Mouse (Mus musculus) forebrain, embryonic 13.5 days (tissue): ENCODE measurements around the gene Washc2. TPM values are rescaled to one million over a fixed set of nuclear protein-coding genes. Genes with fewer than 3 reads are reported as not detected.
"Not testable (repeated sequence)": the region's sequence is repeated elsewhere in the genome, so short reads cannot be mapped to it uniquely, and the experiment has no call there.

ENCODE experiments used
- ATAC-seq: fragments of 200-750 bp; cut with Nextera tagmentation; 2 replicates; pipeline ENCODE4 v1.8.0; 2017
- H3K27ac ChIP-seq: fragments of 300-500 bp; sonication (generic); 2 replicates; pipeline ENCODE4 v1.5.1; 2015; ENCODE audit warnings: inconsistent platforms, mild to moderate bottlenecking, moderate library complexity
- H3K27me3 ChIP-seq: fragments of 300-500 bp; sonication (generic); 2 replicates; pipeline ENCODE4 v1.6.1; 2015; ENCODE audit warnings: mild to moderate bottlenecking, inconsistent platforms
- H3K36me3 ChIP-seq: fragments of 300-500 bp; sonication (generic); 2 replicates; pipeline ENCODE4 v1.6.1; 2015; ENCODE audit warnings: mild to moderate bottlenecking, inconsistent platforms; ENCODE audit not compliant: poor library complexity, severe bottlenecking
- H3K4me1 ChIP-seq: fragments of 300-500 bp; sonication (generic); 2 replicates; pipeline ENCODE4 v1.6.1; 2015; ENCODE audit warnings: inconsistent platforms
- H3K4me2 ChIP-seq: fragments of 300-500 bp; sonication (generic); 2 replicates; pipeline ENCODE4 v1.6.1; 2015; ENCODE audit warnings: inconsistent platforms, mild to moderate bottlenecking, moderate library complexity
- H3K4me3 ChIP-seq: fragments of 300-500 bp; sonication (generic); 2 replicates; pipeline ENCODE4 v1.5.1; 2015; ENCODE audit warnings: mild to moderate bottlenecking, inconsistent platforms
- H3K9ac ChIP-seq: fragments of 300-500 bp; sonication (generic); 2 replicates; pipeline ENCODE4 v1.6.1; 2015; ENCODE audit warnings: mild to moderate bottlenecking, inconsistent platforms
- H3K9me3 ChIP-seq: fragments of 300-500 bp; sonication (generic); replicated peaks from 2 replicates; pipeline ENCODE4 v1.6.1; 2016; ENCODE audit warnings: inconsistent platforms
- WGBS: fragments of 180-500 bp; shearing (Covaris S2); methylation state at CpG from one replicate; pipeline ENCODE4 v1.1.7; 2015; 5-methylcytosine and 5-hydroxymethylcytosine counted together
- polyA plus RNA-seq: library from polyadenylated mRNA; unstranded; fragments of >200 nt; fragmentation: Nextera tagmentation; extraction: Ambion mirVana; gene quantifications from 2 replicates; pipeline ENCODE4 v1.2.1, GENCODE M21; 2015

Washc2 gene
- 51.8 and 55.3 TPM in 2 replicates for polyA plus RNA-seq

- under 1% methylated on average over 51 of the region's 51 CpGs for WGBS
- H3K9ac ChIP-seq = peak within 1 kb of the TSS; percentile 79
- no peaks in the 10 kb centered on the region for H3K27me3 ChIP-seq
- H3K4me3 ChIP-seq = peak within 1 kb of the TSS; percentile 64
- no peaks in the 10 kb centered on the region for H3K9me3 ChIP-seq
- H3K4me2 ChIP-seq = peak within 1 kb of the TSS; percentile 82
- 0 out of 2 replicates have a peak within 1 kb of the TSS, but pooled peaks have one; percentile 59 for H3K27ac ChIP-seq
- H3K36me3 ChIP-seq = peaks cover 25% of the 10 kb centered on the region
- peak; percentile 98 for ATAC-seq
- peaks cover 14% of the 10 kb centered on the region for H3K4me1 ChIP-seq
Observed at GRCm38 (mm10) chr6:116207729-116208534, at the start of gene Washc2. TSS of gene Washc2 (plus strand) at chr6:116208038.

GRCm38 (mm10) chr6:116166383-116166782 lies 41.5 kb upstream of the Washc2 start:
- Histone ChIP-seq H3K27me3 (no peaks in the 10 kb centered on the region), H3K4me1 (no peaks in the 10 kb centered on the region), H3K9me3 (no peaks in the 10 kb centered on the region), H3K4me3 (no peak overlapping the region), H3K4me2 (no peak overlapping the region), H3K9ac (no peak overlapping the region), H3K27ac (no peak overlapping the region), H3K36me3 (peaks cover 7% of the 10 kb centered on the region)
- ATAC-seq = no peak
- WGBS = 94% methylated on average over 1 of the region's 1 CpGs

- not testable (repeated sequence) for H3K27me3 ChIP-seq, H3K4me2 ChIP-seq, H3K9me3 ChIP-seq, H3K27ac ChIP-seq, H3K9ac ChIP-seq, H3K4me1 ChIP-seq, H3K4me3 ChIP-seq
- H3K36me3 ChIP-seq = peaks cover 14% of the 10 kb centered on the region
- WGBS = 75% methylated on average over 37 of the region's 37 CpGs
- 0 out of 2 replicates have a peak, but pooled peaks have one; percentile 19 for ATAC-seq
Observed at GRCm38 (mm10) chr6:116173511-116174099, 34.2 kb upstream of the Washc2 start.

GRCm38 (mm10) chr6:116178376-116178775 lies 29.5 kb upstream of the Washc2 start:
- Histone ChIP-seq H3K4me1 (0 out of 2 replicates have a peak, but pooled peaks cover 5% of the 10 kb centered on the region), H3K9ac (no peak overlapping the region), H3K4me3 (no peak overlapping the region), H3K27ac (no peak overlapping the region), H3K4me2 (no peak overlapping the region), H3K9me3 (no peaks in the 10 kb centered on the region), H3K27me3 (no peaks in the 10 kb centered on the region), H3K36me3 (peaks cover 22% of the 10 kb centered on the region)
- ATAC-seq = no peak
- 95% methylated on average over 2 of the region's 2 CpGs for WGBS

- H3K27ac ChIP-seq = no peak overlapping the region
- H3K4me3 ChIP-seq = no peak overlapping the region
- peaks cover 16% of the 10 kb centered on the region for H3K36me3 ChIP-seq
- ATAC-seq = no peak
- H3K9ac ChIP-seq = no peak overlapping the region
- H3K4me1 ChIP-seq = 0 out of 2 replicates have a peak, but pooled peaks cover 5% of the 10 kb centered on the region
- WGBS = 77% methylated on average over 3 of the region's 3 CpGs
- no peaks in the 10 kb centered on the region for H3K9me3 ChIP-seq
- no peaks in the 10 kb centered on the region for H3K27me3 ChIP-seq
- no peak overlapping the region for H3K4me2 ChIP-seq
Observed at GRCm38 (mm10) chr6:116180731-116181130, 27.1 kb upstream of the Washc2 start.

GRCm38 (mm10) chr6:116183509-116183908 lies 24.3 kb upstream of the Washc2 start:
- ATAC-seq = no peak
- Histone ChIP-seq H3K4me3 (no peak overlapping the region), H3K9ac (no peak overlapping the region), H3K4me1 (peaks cover 5% of the 10 kb centered on the region; the same call in 1 of the 2 replicates), H3K9me3 (no peaks in the 10 kb centered on the region), H3K36me3 (peaks cover 11% of the 10 kb centered on the region), H3K4me2 (no peak overlapping the region), H3K27me3 (no peaks in the 10 kb centered on the region), H3K27ac (no peak overlapping the region)
- WGBS = 84% methylated on average over 5 of the region's 5 CpGs

- Histone ChIP-seq H3K9me3 (no peaks in the 10 kb centered on the region), H3K27me3 (no peaks in the 10 kb centered on the region), H3K4me3 (no peak overlapping the region), H3K9ac (no peak overlapping the region), H3K4me1 (peaks cover 21% of the 10 kb centered on the region), H3K4me2 (no peak overlapping the region), H3K27ac (no peak overlapping the region), H3K36me3 (no peaks in the 10 kb centered on the region)
- no peak for ATAC-seq
- 46% methylated on average over 2 of the region's 2 CpGs for WGBS
Observed at GRCm38 (mm10) chr6:116186485-116186884, 21.4 kb upstream of the Washc2 start.

GRCm38 (mm10) chr6:116189417-116189816 lies 18.4 kb upstream of the Washc2 start:
- Histone ChIP-seq H3K9ac (no peak overlapping the region), H3K27me3 (no peaks in the 10 kb centered on the region), H3K27ac (no peak overlapping the region), H3K4me3 (no peak overlapping the region), H3K4me1 (peaks cover 33% of the 10 kb centered on the region), H3K36me3 (no peaks in the 10 kb centered on the region), H3K9me3 (no peaks in the 10 kb centered on the region), H3K4me2 (no peak overlapping the region)
- no peak for ATAC-seq
- WGBS = 95% methylated on average over 1 of the region's 1 CpGs

- ATAC-seq = peak; percentile 91
- H3K27ac ChIP-seq = peak overlapping the region; percentile 78
- WGBS = under 1% methylated on average over 38 of the region's 51 CpGs
- no peaks in the 10 kb centered on the region for H3K27me3 ChIP-seq
- H3K4me3 ChIP-seq = peak overlapping the region; percentile 76
- H3K4me2 ChIP-seq = peak overlapping the region; percentile 90
- peak overlapping the region; percentile 94 for H3K9ac ChIP-seq
- H3K36me3 ChIP-seq = no peaks in the 10 kb centered on the region
- peaks cover 33% of the 10 kb centered on the region for H3K4me1 ChIP-seq
- no peaks in the 10 kb centered on the region for H3K9me3 ChIP-seq
Observed at GRCm38 (mm10) chr6:116192809-116193311, 15.0 kb upstream of the Washc2 start.

GRCm38 (mm10) chr6:116193394-116194393 lies 14.1 kb upstream of the Washc2 start, which contains the start of gene Tmcc1:
TSS of gene Tmcc1 (minus strand) at chr6:116193486.
- Histone ChIP-seq H3K36me3 (no peaks in the 10 kb centered on the region), H3K9me3 (no peaks in the 10 kb centered on the region), H3K27me3 (no peaks in the 10 kb centered on the region), H3K4me2 (peak within 1 kb of the TSS; percentile 90), H3K4me1 (peaks cover 33% of the 10 kb centered on the region), H3K9ac (peak within 1 kb of the TSS; percentile 94), H3K27ac (peak within 1 kb of the TSS; percentile 78), H3K4me3 (peak within 1 kb of the TSS; percentile 76)
- WGBS = under 1% methylated on average over 35 of the region's 68 CpGs
- ATAC-seq = peak; percentile 90

- peaks cover 24% of the 10 kb centered on the region for H3K4me1 ChIP-seq
- WGBS = 77% methylated on average over 8 of the region's 8 CpGs
- H3K4me3 ChIP-seq = no peak overlapping the region
- ATAC-seq = no peak
- no peak overlapping the region for H3K9ac ChIP-seq
- H3K27me3 ChIP-seq = no peaks in the 10 kb centered on the region
- H3K9me3 ChIP-seq = no peaks in the 10 kb centered on the region
- H3K36me3 ChIP-seq = no peaks in the 10 kb centered on the region
- no peak overlapping the region for H3K4me2 ChIP-seq
- no peak overlapping the region for H3K27ac ChIP-seq
Observed at GRCm38 (mm10) chr6:116195811-116196210, 12.0 kb upstream of the Washc2 start.
